Mouse (Mus musculus) heart, embryonic 13.5 days (tissue): ENCODE results near the gene Amh. TPM values are rescaled to one million over a fixed set of nuclear protein-coding genes. Genes with fewer than 3 reads are reported as not detected.

ENCODE experiments used
- ATAC-seq: fragments of 200-750 bp; cut with Nextera tagmentation; 2 replicates; pipeline ENCODE4 v1.8.0; 2017; ENCODE audit warnings: moderate TSS enrichment; ENCODE audit not compliant: insufficient number of reproducible peaks, low FRiP score, low TSS enrichment; ENCODE audit errors: extremely low read depth
- H3K27ac ChIP-seq: fragments of 300-500 bp; sonication (generic); replicated peaks from 2 replicates; pipeline ENCODE4 v1.5.1; 2015; ENCODE audit warnings: moderate library complexity, mild to moderate bottlenecking, inconsistent platforms
- H3K27me3 ChIP-seq: fragments of 300-500 bp; sonication (generic); replicated peaks from 2 replicates; pipeline ENCODE4 v1.6.1; 2015; ENCODE audit warnings: mild to moderate bottlenecking, inconsistent platforms
- H3K36me3 ChIP-seq: fragments of 300-500 bp; sonication (generic); 2 replicates; pipeline ENCODE4 v1.6.1; 2015; ENCODE audit warnings: mild to moderate bottlenecking, inconsistent platforms
- H3K4me1 ChIP-seq: fragments of 300-500 bp; sonication (generic); 2 replicates; pipeline ENCODE4 v1.6.1; 2015; ENCODE audit warnings: inconsistent platforms
- H3K4me2 ChIP-seq: fragments of 300-500 bp; sonication (generic); 2 replicates; pipeline ENCODE4 v1.6.1; 2015; ENCODE audit warnings: inconsistent platforms, mild to moderate bottlenecking, moderate library complexity
- H3K4me3 ChIP-seq: fragments of 300-500 bp; sonication (generic); 2 replicates; pipeline ENCODE4 v1.5.1; 2015; ENCODE audit warnings: moderate library complexity, mild to moderate bottlenecking, inconsistent platforms
- H3K9ac ChIP-seq: fragments of 300-500 bp; sonication (generic); 2 replicates; pipeline ENCODE4 v1.6.1; 2015; ENCODE audit warnings: inconsistent platforms, mild to moderate bottlenecking, moderate library complexity
- H3K9me3 ChIP-seq: fragments of 300-500 bp; sonication (generic); 2 replicates; pipeline ENCODE4 v1.6.1; 2016; ENCODE audit warnings: inconsistent platforms
- WGBS: fragments of 180-500 bp; shearing (Covaris S2); methylation state at CpG from one replicate; pipeline ENCODE4 v1.1.7; 2015; ENCODE audit warnings: mixed read lengths; 5-methylcytosine and 5-hydroxymethylcytosine counted together
- polyA plus RNA-seq: library from polyadenylated mRNA; unstranded; fragments of >200 nt; fragmentation: Nextera tagmentation; extraction: Ambion mirVana; gene quantifications from 2 replicates; pipeline ENCODE4 v1.2.1, GENCODE M21; 2015

Amh gene
- polyA plus RNA-seq, 1 experiment from 2014 or later = not detected

DNA sequence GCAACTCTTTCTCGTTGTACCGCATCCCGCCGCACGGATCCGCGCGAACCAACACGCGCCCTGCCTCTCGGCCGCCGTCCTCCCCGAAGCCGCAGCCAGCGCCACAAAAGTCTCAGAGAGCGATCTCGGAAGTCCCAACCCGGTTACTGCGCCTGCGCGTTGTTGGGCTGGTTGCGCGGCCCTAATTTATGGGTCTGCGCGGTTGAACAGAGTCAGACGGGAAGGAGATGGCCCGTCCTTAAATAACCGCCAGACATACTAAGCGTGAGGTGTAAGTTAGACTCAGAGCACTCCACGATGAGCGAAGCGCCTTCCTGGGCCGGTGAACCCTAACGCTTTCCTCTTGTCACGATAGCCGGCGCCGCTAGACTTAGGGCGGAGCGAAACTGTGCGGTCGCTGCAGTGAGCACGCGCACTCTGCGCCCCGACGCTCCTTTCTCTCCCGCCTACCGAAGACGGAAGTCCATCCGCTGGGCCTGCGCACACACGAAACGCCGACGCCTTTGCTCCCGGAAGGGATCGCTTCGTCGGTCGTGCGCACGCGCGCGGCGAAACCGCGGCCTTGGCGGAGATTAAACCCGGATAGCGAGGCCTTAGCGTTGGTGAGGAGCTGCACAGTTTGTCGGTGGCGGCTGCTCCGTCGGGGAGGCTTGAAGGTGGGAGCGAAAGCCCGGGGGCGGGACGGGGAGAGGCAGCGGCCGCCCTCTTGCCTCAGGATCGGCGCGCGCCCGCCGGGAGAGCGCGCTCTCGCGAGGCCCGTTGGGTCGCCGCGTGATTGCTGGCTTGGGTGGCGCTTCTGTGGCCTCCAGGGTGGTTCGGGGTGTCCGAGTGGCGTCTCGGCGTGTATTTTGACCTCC lies 6.7 kb upstream of the Amh start, which contains the start of the genes Sf3a2 and Plekhj1:
Gene Sf3a2 (plus strand): TSS at position 49 of the 857 bp plus-strand sequence.
Gene Plekhj1 (minus strand): TSS at position 477 of the 857 bp plus-strand sequence.
- Histone ChIP-seq H3K27ac (peak within 1 kb of the TSS; percentile 98), H3K36me3 (peaks cover 64% of the 10 kb centered on the region), H3K27me3 (no peaks in the 10 kb centered on the region), H3K4me3 (peak within 1 kb of the TSS; percentile 88), H3K4me2 (peak within 1 kb of the TSS; percentile 90), H3K9me3 (no peaks in the 10 kb centered on the region), H3K4me1 (peaks cover 27% of the 10 kb centered on the region), H3K9ac (peak within 1 kb of the TSS; percentile 99)
- under 1% methylated on average over 104 of the region's 104 CpGs for WGBS
- peak; percentile 81 for ATAC-seq

DNA sequence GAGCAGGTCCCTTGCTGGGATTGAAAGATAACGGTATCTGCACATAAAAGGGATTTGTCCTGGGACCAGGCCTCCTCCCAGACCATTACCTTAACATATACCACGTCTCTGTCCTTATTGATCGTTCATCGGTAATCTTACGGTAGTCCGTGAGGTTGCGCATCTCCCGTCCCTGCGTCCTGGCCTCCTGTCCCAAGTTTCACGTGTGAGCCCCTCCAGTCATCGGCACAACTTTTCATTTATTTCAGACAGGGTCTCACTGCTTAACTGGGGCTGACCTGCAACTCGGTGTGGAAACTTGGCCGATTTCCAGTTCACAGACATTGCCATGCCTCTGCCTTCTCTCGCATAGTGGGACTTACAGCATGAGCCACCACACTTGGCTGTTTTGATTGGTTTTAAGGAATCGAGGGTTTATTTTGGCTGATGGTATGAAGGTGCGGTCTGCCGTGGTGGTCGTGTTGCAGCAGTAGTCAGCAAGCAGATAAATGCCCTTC lies 5.9 kb upstream of the Amh start:
- H3K4me2 ChIP-seq = peak overlapping the region; percentile 90
- H3K4me3 ChIP-seq = peak overlapping the region; percentile 88
- peak overlapping the region; percentile 99 for H3K9ac ChIP-seq
- peaks cover 64% of the 10 kb centered on the region for H3K36me3 ChIP-seq
- WGBS = under 1% methylated on average over 18 of the region's 18 CpGs
- ATAC-seq = no peak
- no peaks in the 10 kb centered on the region for H3K27me3 ChIP-seq
- peaks cover 27% of the 10 kb centered on the region for H3K4me1 ChIP-seq
- H3K9me3 ChIP-seq = no peaks in the 10 kb centered on the region
- peak overlapping the region; percentile 98 for H3K27ac ChIP-seq

DNA sequence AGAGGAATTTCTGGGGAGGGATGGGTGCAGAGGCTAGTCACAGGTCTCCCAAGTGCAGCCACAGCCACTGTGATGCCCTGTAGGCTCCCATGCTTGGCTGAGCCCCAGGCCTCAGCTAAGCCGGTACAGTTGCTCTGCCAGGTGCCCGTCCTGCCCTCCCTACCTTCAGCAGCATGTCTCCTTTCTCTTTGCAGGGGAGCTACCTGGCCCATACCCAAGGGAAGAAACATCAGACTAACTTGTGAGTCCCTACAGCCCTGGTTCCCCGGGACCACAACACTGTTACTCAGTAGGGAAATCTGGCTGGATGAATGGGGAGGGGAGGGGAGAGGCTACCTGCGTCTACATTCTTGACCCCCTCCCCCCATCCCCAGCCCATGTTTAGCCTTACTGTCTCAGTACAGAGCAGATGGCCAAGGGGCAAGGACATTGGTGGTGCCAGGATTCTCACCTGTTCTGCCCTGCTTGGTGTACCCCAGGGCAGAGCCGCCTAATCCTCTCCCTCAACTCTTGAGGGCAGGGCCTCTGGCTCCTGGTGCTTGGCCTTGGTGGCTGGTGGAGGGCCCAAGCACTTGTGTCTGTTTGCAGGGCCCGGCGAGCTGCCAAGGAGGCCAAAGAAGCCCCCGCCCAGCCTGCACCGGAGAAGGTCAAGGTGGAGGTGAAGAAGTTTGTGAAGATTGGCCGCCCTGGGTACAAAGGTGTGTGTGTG lies 2.7 kb upstream of the Amh start:
- Histone ChIP-seq H3K36me3 (peaks cover 52% of the 10 kb centered on the region), H3K27ac (no peak overlapping the region), H3K9me3 (no peaks in the 10 kb centered on the region), H3K4me3 (no peak overlapping the region), H3K4me2 (no peak overlapping the region), H3K4me1 (peaks cover 43% of the 10 kb centered on the region), H3K27me3 (peaks cover 10% of the 10 kb centered on the region), H3K9ac (0 out of 2 replicates have a peak overlapping the region, but pooled peaks have one; percentile 11)
- no peak for ATAC-seq
- WGBS = 88% methylated on average over 10 of the region's 10 CpGs

DNA sequence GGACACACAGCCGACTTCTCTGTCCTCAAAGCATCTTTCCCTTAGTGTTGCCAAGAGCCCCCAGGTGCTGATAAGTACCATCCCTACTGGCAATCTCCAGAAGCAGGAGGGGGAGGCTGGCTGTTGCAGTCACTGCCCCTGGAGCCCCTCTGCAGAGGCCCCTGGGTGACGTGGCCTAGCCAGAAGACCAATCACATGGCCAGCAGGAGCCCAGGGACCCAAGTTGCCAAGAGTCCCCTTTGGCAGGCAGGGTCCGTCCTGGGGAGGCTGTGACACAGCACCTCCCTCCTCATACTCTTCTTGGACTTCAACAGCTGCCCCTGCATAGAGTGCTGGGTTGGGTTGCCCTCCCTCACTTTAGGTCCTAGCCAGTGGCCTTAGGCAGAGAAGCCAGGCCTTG lies 2.0 kb upstream of the Amh start:
- peaks cover 49% of the 10 kb centered on the region for H3K4me1 ChIP-seq
- WGBS = 73% methylated on average over 3 of the region's 3 CpGs
- H3K36me3 ChIP-seq = peaks cover 52% of the 10 kb centered on the region
- H3K27ac ChIP-seq = no peak overlapping the region
- no peaks in the 10 kb centered on the region for H3K9me3 ChIP-seq
- ATAC-seq = no peak
- H3K9ac ChIP-seq = 0 out of 2 replicates have a peak overlapping the region, but pooled peaks have one; percentile 11
- no peak overlapping the region for H3K4me3 ChIP-seq
- H3K4me2 ChIP-seq = no peak overlapping the region
- peaks cover 14% of the 10 kb centered on the region for H3K27me3 ChIP-seq

DNA sequence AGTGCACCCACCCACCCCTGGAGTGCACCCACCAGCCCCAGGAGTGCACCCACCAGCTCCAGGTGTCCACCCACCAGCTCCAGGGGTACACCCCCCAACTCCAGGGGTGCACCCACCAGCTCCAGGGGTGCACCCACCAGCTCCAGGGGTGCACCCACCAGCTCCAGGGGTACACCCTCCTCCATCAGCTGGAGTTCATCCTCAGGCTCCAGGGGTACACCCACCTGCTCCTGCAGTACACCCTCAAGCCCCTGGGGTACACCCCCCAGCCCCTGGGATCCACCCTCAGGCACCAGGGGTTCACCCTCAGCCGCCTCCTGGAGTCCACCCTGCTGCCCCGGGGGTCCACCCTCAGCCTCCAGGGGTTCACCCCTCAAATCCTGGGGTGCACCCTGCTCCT lies 703 bp upstream of the Amh start:
- WGBS = 87% methylated on average over 2 of the region's 2 CpGs
- peak overlapping the region; percentile 56 for H3K9ac ChIP-seq
- ATAC-seq = no peak

DNA sequence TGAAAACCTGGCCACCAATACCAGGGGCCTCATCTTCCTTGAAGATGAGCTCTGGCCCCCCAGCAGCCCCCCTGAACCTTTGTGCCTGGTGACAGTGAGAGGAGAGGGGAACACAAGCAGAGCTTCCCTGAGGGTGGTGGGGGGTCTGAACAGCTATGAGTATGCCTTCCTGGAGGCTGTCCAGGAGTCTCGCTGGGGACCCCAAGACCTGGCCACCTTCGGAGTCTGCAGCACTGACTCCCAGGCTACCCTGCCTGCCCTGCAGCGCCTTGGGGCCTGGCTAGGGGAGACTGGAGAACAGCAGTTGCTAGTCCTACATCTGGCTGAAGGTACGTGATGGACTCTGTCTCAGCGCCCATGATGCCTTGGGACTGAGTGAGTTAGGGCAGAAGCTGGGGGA lies 279 bp downstream of the Amh start:
- Histone ChIP-seq H3K4me3 (no peak overlapping the region), H3K36me3 (peaks cover 47% of the 10 kb centered on the region), H3K9me3 (no peaks in the 10 kb centered on the region), H3K4me1 (peaks cover 61% of the 10 kb centered on the region), H3K9ac (peak overlapping the region; percentile 56), H3K4me2 (no peak overlapping the region), H3K27me3 (peaks cover 35% of the 10 kb centered on the region), H3K27ac (0 out of 2 replicates have a peak overlapping the region, but pooled peaks have one; percentile 36)
- WGBS = 78% methylated on average over 5 of the region's 5 CpGs
- no peak for ATAC-seq

More for the DNA sequence above, 703 bp upstream of the Amh start:
- no peak overlapping the region for H3K4me2 ChIP-seq
- peaks cover 26% of the 10 kb centered on the region for H3K27me3 ChIP-seq
- peaks cover 52% of the 10 kb centered on the region for H3K36me3 ChIP-seq
- 0 out of 2 replicates have a peak overlapping the region, but pooled peaks have one; percentile 36 for H3K27ac ChIP-seq
- H3K4me3 ChIP-seq = no peak overlapping the region
- H3K4me1 ChIP-seq = peaks cover 61% of the 10 kb centered on the region
- H3K9me3 ChIP-seq = no peaks in the 10 kb centered on the region

DNA sequence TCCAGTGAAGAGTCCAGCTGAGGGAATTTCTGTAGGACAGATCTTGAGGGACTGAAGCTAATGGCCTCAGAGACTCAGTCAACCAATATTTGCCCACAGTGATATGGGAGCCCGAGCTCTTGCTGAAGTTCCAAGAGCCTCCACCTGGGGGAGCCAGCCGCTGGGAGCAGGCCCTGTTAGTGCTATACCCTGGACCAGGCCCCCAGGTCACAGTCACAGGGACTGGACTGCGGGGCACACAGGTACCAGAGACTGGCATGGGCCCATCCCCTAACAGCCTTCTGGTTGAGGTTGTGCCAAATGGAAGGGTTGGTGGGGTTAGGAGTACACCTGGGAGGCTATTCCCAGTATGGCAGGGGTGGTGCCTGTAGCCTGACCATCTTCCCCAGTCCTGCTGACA lies 882 bp downstream of the Amh start:
- H3K27me3 ChIP-seq = peaks cover 39% of the 10 kb centered on the region
- WGBS = 21% methylated on average over 3 of the region's 3 CpGs
- H3K9ac ChIP-seq = no peak overlapping the region
- H3K4me1 ChIP-seq = peaks cover 61% of the 10 kb centered on the region
- no peak overlapping the region for H3K4me2 ChIP-seq
- peaks cover 46% of the 10 kb centered on the region for H3K36me3 ChIP-seq
- no peak overlapping the region for H3K4me3 ChIP-seq
- H3K27ac ChIP-seq = no peak overlapping the region
- H3K9me3 ChIP-seq = no peaks in the 10 kb centered on the region
- no peak for ATAC-seq

DNA sequence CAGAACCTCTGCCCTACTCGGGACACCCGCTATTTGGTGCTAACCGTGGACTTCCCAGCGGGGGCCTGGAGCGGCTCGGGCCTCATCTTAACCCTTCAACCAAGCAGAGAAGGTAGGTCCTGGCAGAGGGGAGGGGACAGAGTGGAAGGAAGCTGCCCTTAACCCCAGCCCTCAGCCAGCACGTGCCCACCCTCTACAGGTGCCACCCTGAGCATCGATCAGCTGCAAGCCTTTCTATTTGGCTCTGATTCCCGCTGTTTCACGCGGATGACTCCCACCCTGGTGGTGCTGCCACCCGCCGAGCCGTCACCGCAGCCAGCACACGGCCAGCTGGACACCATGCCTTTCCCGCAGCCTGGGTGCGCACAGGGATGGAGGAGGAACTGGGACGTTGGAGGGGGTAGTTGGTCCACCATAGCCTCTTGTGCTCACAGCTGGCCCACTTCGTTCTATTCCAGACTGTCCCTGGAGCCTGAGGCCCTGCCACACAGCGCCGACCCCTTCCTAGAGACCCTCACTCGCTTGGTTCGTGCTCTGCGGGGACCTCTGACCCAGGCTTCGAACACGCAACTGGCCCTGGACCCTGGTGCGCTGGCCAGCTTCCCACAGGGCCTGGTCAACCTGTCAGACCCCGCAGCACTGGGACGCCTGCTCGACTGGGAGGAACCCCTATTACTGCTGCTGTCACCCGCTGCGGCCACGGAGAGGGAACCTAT lies 1.5 kb downstream of the Amh start:
- H3K27ac ChIP-seq = peak overlapping the region; percentile 81
- peak overlapping the region; percentile 93 for H3K4me2 ChIP-seq
- H3K9ac ChIP-seq = peak overlapping the region; percentile 87
- no peak for ATAC-seq
- H3K27me3 ChIP-seq = peaks cover 39% of the 10 kb centered on the region
- peaks cover 40% of the 10 kb centered on the region for H3K36me3 ChIP-seq
- H3K4me1 ChIP-seq = peaks cover 61% of the 10 kb centered on the region
- H3K4me3 ChIP-seq = peak overlapping the region; percentile 55
- H3K9me3 ChIP-seq = no peaks in the 10 kb centered on the region
- WGBS = 45% methylated on average over 34 of the region's 34 CpGs

DNA sequence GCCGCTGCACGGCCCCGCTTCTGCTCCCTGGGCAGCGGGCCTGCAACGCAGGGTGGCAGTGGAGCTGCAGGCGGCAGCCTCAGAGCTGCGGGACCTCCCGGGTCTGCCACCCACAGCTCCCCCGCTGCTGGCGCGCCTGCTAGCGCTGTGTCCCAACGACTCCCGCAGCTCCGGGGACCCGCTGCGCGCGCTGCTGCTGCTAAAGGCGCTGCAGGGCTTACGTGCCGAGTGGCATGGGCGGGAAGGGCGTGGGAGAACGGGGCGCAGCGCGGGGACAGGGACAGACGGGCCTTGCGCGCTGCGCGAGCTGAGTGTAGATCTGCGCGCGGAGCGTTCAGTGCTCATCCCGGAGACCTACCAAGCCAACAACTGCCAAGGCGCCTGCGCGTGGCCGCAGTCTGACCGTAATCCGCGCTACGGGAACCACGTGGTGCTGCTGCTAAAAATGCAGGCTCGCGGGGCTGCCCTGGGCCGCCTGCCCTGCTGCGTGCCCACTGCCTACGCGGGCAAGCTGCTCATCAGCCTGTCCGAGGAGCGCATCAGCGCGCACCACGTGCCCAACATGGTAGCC lies 2.1 kb downstream of the Amh start:
- H3K4me1 ChIP-seq = peaks cover 62% of the 10 kb centered on the region
- H3K4me3 ChIP-seq = peak overlapping the region; percentile 55
- H3K36me3 ChIP-seq = peaks cover 34% of the 10 kb centered on the region
- peak overlapping the region; percentile 93 for H3K4me2 ChIP-seq
- H3K9ac ChIP-seq = peak overlapping the region; percentile 87
- H3K9me3 ChIP-seq = no peaks in the 10 kb centered on the region
- H3K27me3 ChIP-seq = peaks cover 39% of the 10 kb centered on the region
- peak overlapping the region; percentile 81 for H3K27ac ChIP-seq
- WGBS = under 1% methylated on average over 58 of the region's 58 CpGs
- peak; percentile 51 for ATAC-seq

DNA sequence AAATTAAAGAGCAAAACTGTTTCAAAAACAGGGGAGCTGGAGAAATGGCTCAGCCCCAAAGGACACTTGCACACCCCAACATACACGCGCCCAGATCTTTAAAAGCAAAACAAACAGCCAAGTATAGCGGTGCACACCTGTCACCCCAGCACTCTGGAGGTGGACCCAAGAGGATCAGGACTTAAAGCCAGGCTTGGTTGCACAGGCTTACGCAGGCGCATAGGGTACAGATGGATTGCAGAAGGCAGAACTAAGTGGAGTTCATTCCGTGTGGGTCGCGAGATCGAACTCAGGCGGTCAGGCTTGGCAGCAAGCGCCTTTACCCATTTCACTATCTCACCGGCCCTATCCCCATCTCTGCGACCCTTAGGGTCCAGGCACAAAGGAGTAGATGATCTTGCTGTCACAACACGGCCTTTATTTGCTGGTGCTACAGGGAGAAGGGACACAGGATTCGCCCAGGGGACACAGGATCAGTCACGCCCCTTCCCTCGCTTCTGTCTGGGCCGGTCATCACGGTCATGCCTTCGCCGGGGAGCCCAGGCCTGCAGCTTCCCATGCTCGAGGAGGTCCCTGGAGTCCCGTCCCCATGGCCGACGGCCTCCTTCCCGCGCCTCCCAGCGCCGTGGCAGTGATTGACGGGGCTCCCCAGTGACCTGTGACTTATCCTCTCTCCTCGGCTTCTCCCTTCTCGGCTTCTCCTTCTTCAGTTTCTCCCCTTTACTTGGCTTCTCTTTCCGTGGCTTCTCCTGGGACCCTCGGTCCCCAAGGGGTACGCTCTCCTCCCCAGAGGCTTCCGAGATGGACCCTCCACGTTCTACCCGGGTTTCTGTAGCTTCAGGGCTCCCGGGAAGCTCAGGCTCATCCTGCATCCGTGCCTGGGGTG lies 3.3 kb downstream of the Amh start:
- no peak for ATAC-seq
- Histone ChIP-seq H3K4me1 (peaks cover 68% of the 10 kb centered on the region), H3K4me2 (peak overlapping the region; percentile 93), H3K36me3 (peaks cover 22% of the 10 kb centered on the region), H3K27me3 (peaks cover 46% of the 10 kb centered on the region), H3K9me3 (no peaks in the 10 kb centered on the region), H3K9ac (peak overlapping the region; percentile 87), H3K27ac (peak overlapping the region; percentile 81), H3K4me3 (peak overlapping the region; percentile 55)
- WGBS = 18% methylated on average over 40 of the region's 40 CpGs
